Mouse (Mus musculus): ENCODE data around the gene BC030867.

The BC030867 gene

DNA sequence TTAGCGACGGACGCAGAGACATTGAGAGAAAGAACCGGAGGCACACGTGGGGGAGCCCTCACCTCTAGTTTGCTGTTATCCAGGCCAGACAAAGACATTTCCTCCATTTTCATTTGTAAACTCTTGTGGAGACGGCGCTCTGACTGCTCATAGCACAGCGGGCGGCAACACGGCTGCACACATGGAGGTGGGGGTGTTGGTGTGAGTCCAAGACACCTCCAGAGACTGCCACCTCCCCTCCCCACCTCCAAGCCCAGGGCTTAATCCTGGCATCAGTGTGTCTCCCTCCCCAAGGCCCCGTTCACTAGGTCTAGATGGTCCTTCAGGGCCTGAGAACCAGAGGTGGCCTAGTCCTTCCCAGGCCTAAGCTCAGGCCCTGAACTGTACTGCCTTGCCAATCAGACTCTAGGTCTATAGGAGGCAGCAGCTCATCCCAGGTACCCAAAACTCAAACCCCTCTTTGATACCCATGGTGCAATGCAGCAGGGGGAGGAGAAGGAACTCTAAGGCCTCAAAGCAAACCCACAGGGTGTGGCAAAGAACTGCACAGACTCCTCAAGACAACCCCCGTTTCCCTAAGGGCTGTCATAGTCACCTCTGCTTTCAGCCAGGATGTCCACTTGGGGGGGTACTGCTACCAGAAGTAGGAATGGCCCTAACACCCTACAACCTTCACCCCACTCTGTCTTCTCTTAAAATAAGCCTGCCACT is 46.4 kb downstream of the BC030867 start:
- DNase-seq, result peak; percentile 70

DNA sequence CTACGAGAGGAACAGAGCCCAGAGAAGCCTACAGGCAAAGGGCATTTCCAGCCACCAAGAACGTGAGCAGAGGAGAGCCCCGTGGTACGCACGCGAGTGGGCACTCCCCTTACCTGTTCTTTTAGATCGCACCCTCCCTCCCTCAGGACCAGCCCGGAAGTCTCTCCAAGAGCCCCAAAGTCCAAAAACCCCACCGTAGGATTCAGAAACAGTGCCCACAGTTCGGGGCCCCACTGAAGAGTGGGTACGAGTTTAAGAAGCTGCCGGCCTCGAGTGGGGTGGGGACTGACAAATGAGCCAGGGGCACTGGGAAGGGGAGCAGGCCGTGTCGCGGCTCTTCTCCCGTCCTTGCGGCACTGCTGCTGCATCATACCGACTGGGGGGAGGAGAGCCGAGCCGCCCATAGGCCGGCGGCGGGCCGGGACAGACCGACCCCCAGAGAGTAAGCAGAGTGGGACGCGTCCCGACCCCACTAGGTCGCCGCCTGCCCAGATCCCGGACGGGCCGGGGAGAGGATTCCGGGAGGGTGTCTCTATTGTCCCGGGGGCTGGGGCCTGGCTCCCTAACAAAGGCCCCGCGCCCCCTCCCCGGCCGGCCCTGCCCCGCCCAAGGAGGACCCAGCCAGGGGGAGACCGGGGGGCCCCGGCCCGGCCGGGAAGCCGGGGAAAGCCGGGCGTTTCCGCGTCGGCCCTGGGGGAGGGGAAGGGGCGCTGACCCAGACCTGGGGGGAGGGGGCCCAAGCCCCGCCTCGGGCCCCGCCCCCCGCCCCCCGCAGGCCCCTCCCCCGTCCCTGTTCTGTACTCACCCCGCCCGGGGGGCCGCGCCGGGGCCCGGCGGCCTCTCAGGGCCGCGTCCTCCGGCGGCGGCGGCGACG is 47.2 kb downstream of the BC030867 start:
- peak; percentile 78 for DNase-seq

- peak; percentile 99 for DNase-seq
Observed at GRCm38 (mm10) chr11:102296491-102297472, 48.1 kb downstream of the BC030867 start, which contains the start of gene Atxn7l3. Gene Atxn7l3, minus strand, starts transcription at chr11:102296631.

- peak; percentile 23 for DNase-seq
Observed at GRCm38 (mm10) chr11:102297577-102298556, 49.2 kb downstream of the BC030867 start.

DNA sequence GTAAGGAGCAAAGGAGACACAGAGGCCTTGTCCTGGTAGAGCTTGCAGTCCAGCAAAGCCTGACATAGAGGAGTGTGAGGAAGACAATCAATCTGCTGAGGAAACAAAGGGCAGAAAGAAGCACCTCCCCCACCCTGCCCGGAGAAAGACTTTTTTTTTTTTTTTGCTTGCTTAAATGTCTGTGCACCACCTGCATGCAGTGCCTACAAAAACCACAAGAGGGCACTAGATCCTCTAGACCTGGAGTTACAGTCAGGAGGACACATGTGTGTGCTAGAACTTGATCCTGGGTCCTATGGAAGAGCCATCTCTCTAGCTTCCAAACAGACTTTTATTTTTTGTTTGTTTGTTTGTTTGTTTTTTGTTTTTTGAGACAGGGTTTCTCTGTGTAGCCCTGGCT is 51.2 kb downstream of the BC030867 start:
- DNase-seq, result peak; percentile 60

DNA sequence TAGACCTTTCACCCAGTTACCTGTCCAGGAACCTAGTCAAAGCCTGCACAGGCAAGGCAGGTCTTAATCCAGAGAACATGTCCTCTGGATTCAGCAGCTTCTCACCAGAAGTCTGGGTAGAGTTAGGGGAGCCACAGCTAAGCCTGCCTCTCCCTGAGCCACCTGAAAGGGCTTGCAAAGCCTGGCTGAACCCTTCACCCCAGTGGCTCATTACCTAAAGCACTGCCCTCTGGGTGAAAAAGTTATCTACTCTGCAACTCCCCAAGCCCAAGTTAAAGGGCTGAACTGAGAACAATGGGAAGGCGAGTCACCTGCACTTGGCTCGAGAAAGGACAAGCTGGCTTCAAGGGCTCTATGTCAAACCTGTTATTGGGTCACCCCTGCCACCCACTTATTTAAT is 55.5 kb downstream of the BC030867 start:
- no peak for DNase-seq

GRCm38 (mm10) chr11:102305359-102305758 is 56.7 kb downstream of the BC030867 start:
- DNase-seq, result no peak

- no peak for DNase-seq
Observed at GRCm38 (mm10) chr11:102308104-102308503, 59.4 kb downstream of the BC030867 start.

DNA sequence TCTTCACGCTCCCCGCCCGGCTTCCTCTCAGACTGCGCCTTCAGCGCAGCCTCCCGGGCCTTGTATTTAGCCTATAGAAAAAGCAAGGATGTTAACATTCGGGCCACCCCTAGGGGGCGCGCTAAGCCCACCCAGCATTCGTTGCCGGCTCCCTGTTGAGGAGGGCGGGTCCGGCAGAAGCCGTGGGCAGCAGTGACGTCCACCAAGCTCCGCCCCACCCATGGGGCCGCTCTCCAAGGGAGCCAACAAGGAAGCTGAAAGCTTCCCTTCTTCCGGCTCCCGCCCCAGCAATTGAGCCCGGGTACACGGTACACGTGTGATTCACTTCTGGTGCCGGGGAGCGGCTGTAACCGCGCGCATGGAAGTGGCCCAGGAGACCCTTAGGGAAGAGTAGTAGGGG is 60.3 kb downstream of the BC030867 start:
- peak; percentile 94 for DNase-seq

DNA sequence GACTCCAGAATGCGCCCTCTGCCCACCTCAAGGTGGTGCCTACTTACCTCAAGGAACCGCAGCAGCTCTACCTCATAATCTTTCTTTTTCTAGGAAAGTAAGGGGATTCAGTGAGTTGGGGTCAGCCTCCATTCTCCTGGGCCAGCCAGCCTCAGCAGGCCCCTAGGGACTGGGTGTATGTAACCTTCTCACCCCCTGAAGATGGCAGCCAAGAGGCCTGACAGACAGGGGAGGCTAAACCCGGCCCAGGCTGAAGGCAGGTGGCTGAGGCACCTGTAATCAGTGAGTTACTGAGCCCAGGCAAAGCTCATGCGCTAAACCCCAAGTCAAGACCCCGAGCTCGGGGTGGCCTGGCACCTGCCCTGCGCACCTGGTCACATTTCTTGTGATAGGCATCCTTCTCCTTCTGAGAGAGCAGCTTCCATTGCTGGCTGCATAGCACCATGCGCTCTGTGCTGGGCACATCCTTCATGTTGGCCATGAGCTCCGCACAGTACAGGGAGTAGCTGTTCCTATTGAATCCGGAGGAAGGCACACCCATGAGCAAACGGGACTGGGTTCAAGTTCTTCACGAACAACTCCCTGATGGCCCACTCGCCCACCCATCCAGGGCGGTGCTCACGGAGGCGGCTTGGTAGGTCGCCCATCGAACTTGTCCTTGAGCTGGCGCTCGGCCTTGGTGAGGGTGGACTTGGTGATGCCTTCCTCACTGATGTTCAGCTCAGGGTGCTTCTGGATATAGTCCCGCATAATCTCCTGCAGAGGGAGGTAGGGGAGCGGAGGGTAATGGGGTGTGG is 61.3 kb downstream of the BC030867 start:
- DNase-seq, result peak; percentile 64

- DNase-seq, result peak; percentile 61
Observed at GRCm38 (mm10) chr11:102310768-102311695, 62.4 kb downstream of the BC030867 start.

DNA sequence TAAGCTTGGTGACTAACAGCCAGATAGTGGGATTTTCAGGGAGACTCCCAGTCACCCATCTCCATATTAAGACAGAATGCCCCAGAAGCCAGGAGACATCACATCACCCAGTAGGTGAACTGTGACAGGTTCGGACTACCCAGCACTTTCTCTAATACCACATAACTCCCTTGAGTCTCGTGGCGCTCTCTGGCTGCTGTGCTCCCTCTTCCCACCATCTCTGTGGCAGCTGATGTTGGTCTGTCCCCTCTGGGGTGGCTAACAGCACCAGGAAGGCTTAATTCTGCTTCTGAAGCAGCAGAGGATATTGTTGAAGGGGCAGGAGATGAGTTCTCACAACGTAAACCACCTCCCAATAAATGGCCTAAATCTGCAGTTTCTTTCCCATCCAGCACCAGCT is 63.3 kb downstream of the BC030867 start:
- no peak for DNase-seq

DNA sequence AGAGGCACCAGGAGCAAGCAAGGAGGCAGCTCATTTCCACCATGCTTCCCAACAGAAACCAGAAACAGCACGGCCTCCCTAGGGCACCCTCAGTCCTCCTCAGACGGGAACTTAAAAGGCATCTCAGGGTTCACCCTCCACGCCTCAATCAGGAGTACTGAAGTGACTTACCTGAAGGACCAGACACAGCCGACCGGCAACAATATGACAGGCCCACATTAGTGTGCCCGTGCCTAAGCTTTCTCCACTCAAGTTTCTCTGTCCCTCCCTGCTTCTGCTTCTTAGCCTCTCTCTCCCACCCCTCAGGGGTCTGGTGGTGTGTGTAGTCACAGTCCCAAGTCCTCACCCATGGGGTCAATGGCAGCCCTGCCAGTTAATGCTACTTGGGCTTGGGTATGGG is 63.9 kb downstream of the BC030867 start:
- no peak for DNase-seq

GRCm38 (mm10) chr11:102314321-102314720 is 65.6 kb downstream of the BC030867 start:
- DNase-seq, result peak; percentile 31
